Mouse (Mus musculus) lung, embryonic 16.5 days (tissue): ENCODE data around the gene Ergic1. TPM values are rescaled to one million over a fixed set of nuclear protein-coding genes. Genes with fewer than 3 reads are reported as not detected.

Source experiments
- ATAC-seq: fragments of 200-750 bp; cut with Nextera tagmentation; 2 replicates; pipeline ENCODE4 v1.8.0; 2017; ENCODE audit warnings: low read depth, mild to moderate bottlenecking, moderate library complexity
- H3K27ac ChIP-seq: fragments of 300-500 bp; sonication (generic); 2 replicates; pipeline ENCODE4 v1.5.1; 2014; ENCODE audit warnings: mild to moderate bottlenecking, control low read depth, low read length
- H3K27me3 ChIP-seq: fragments of 300-500 bp; sonication (generic); 2 replicates; pipeline ENCODE4 v1.6.1; 2014; ENCODE audit warnings: low read depth, low read length, mixed read lengths; ENCODE audit not compliant: control insufficient read depth, insufficient read depth
- H3K36me3 ChIP-seq: fragments of 300-500 bp; sonication (generic); 2 replicates; pipeline ENCODE4 v1.6.1; 2014; ENCODE audit warnings: low read length; ENCODE audit not compliant: control insufficient read depth, insufficient read depth
- H3K4me1 ChIP-seq: fragments of 300-500 bp; sonication (generic); replicated peaks from 2 replicates; pipeline ENCODE4 v1.6.1; 2014; ENCODE audit warnings: low read length, mixed read lengths; ENCODE audit not compliant: control insufficient read depth, insufficient read depth
- H3K4me2 ChIP-seq: fragments of 300-500 bp; sonication (generic); 2 replicates; pipeline ENCODE4 v1.6.1; 2014; ENCODE audit warnings: low read depth, low read length, control low read depth
- H3K4me3 ChIP-seq: fragments of 300-500 bp; sonication (generic); 2 replicates; pipeline ENCODE4 v1.5.1; 2014; ENCODE audit warnings: mild to moderate bottlenecking, low read length, control low read depth
- H3K9ac ChIP-seq: fragments of 300-500 bp; sonication (generic); 2 replicates; pipeline ENCODE4 v1.6.1; 2014; ENCODE audit warnings: low read length, control low read depth
- H3K9me3 ChIP-seq: fragments of 300-500 bp; sonication (generic); 2 replicates; pipeline ENCODE4 v1.6.1; 2016; ENCODE audit warnings: low read length; ENCODE audit not compliant: control insufficient read depth
- WGBS: fragments of 180-500 bp; shearing (Covaris S2); extraction: QIAGEN DNeasy Blood & Tissue Kit; methylation state at CpG from one replicate; pipeline ENCODE4 v1.1.7; 2014; 5-methylcytosine and 5-hydroxymethylcytosine counted together
- polyA plus RNA-seq: library from polyadenylated mRNA; unstranded; fragments of >200 nt; fragmentation: Nextera tagmentation; extraction: Ambion mirVana; gene quantifications from 2 replicates; pipeline ENCODE4 v1.2.1, GENCODE M21; 2015

Ergic1 gene
- polyA plus RNA-seq, 1 experiment from 2014 or later = 94.6 TPM

- H3K4me1 ChIP-seq = peaks cover 23% of the 10 kb centered on the region
- no peak overlapping the region for H3K4me2 ChIP-seq
- no peak for ATAC-seq
These were observed 26.7 kb downstream of the Ergic1 start for GRCm38 (mm10) chr17:26587961-26588487.

DNA sequence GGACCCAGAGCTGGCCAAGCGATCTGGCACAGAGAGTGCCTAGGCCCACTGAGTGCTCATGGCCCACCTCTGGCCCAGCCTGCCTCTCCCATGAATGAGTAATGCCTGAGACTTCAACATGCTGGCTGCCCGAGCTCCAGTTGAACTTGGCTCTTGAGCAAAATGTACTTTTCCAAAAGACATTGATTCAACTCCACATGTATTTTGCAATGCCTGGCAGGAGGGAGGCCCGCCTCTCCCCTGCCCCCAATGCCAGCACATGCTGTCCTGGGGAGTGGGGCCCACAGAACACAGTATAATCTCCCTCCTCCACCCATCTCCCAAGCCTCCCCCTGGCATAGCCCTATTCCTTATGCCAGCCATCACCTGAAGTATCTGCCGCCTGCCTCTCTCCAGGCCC is 31.2 kb downstream of the Ergic1 start:
- Histone ChIP-seq H3K4me1 (peaks cover 24% of the 10 kb centered on the region), H3K27me3 (no peaks in the 10 kb centered on the region), H3K4me2 (no peak overlapping the region), H3K36me3 (no peaks in the 10 kb centered on the region; the same call in 1 of the 2 replicates), H3K9ac (no peak overlapping the region), H3K27ac (peak overlapping the region; percentile 12; the same call in 1 of the 2 replicates), H3K4me3 (no peak overlapping the region), H3K9me3 (no peaks in the 10 kb centered on the region)
- WGBS = 75% methylated on average over 4 of the region's 4 CpGs
- ATAC-seq = peak; percentile 41

More at GRCm38 (mm10) chr17:26587961-26588487, 26.7 kb downstream of the Ergic1 start:
- H3K9ac ChIP-seq = no peak overlapping the region
- no peaks in the 10 kb centered on the region; the same call in 1 of the 2 replicates for H3K36me3 ChIP-seq
- H3K4me3 ChIP-seq = no peak overlapping the region
- no peaks in the 10 kb centered on the region for H3K27me3 ChIP-seq
- H3K27ac ChIP-seq = no peak overlapping the region; the same call in 1 of the 2 replicates
- 78% methylated on average over 12 of the region's 12 CpGs for WGBS
- H3K9me3 ChIP-seq = no peaks in the 10 kb centered on the region

DNA sequence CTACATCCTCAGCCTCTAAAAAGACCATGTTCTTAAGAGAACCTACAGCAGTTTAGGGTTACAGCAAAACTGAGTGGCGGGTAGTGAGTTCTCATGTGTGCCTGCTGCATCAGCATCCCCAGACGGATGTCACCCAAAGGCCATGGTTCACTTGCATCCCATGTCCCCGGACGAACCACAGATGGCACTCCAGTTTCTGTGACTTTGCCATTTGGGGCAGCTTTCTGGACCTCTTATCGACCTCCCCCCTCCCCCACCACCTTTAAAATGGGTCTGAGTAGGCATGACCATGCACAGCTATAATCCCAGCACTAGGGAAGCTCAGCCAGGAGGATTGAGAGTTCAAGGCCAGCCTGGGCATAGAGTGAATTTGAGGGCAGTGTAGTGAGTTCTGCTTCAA is 31.9 kb downstream of the Ergic1 start:
- no peak for ATAC-seq
- WGBS = 84% methylated on average over 5 of the region's 5 CpGs

GRCm38 (mm10) chr17:26594171-26594570 is 32.9 kb downstream of the Ergic1 start:
- Histone ChIP-seq H3K9me3 (no peaks in the 10 kb centered on the region), H3K9ac (no peak overlapping the region), H3K27ac (no peak overlapping the region), H3K4me2 (no peak overlapping the region), H3K27me3 (no peaks in the 10 kb centered on the region), H3K36me3 (no peaks in the 10 kb centered on the region; the same call in 1 of the 2 replicates), H3K4me3 (no peak overlapping the region), H3K4me1 (peaks cover 24% of the 10 kb centered on the region)
- ATAC-seq = no peak
- 76% methylated on average over 7 of the region's 7 CpGs for WGBS

More for the DNA sequence above, 31.9 kb downstream of the Ergic1 start:
- Histone ChIP-seq H3K27me3 (no peaks in the 10 kb centered on the region), H3K4me1 (peaks cover 24% of the 10 kb centered on the region), H3K9ac (no peak overlapping the region), H3K27ac (no peak overlapping the region), H3K36me3 (no peaks in the 10 kb centered on the region; the same call in 1 of the 2 replicates), H3K4me3 (no peak overlapping the region), H3K4me2 (no peak overlapping the region), H3K9me3 (no peaks in the 10 kb centered on the region)

- WGBS = 69% methylated on average over 7 of the region's 7 CpGs
- H3K9ac ChIP-seq = no peak overlapping the region
- no peak overlapping the region for H3K4me3 ChIP-seq
- no peaks in the 10 kb centered on the region; the same call in 1 of the 2 replicates for H3K36me3 ChIP-seq
- peak overlapping the region; percentile 73 for H3K27ac ChIP-seq
- H3K4me2 ChIP-seq = no peak overlapping the region
- H3K9me3 ChIP-seq = no peaks in the 10 kb centered on the region
- peaks cover 24% of the 10 kb centered on the region for H3K4me1 ChIP-seq
- ATAC-seq = no peak
- no peaks in the 10 kb centered on the region for H3K27me3 ChIP-seq
These were observed 33.7 kb downstream of the Ergic1 start for GRCm38 (mm10) chr17:26594958-26595357.

GRCm38 (mm10) chr17:26595448-26596167 is 34.3 kb downstream of the Ergic1 start:
- Histone ChIP-seq H3K27ac (peak overlapping the region; percentile 73), H3K4me1 (peaks cover 24% of the 10 kb centered on the region), H3K9me3 (no peaks in the 10 kb centered on the region), H3K4me3 (no peak overlapping the region), H3K36me3 (no peaks in the 10 kb centered on the region; the same call in 1 of the 2 replicates), H3K27me3 (no peaks in the 10 kb centered on the region), H3K9ac (no peak overlapping the region), H3K4me2 (no peak overlapping the region)
- 46% methylated on average over 7 of the region's 7 CpGs for WGBS
- ATAC-seq = peak; percentile 53

DNA sequence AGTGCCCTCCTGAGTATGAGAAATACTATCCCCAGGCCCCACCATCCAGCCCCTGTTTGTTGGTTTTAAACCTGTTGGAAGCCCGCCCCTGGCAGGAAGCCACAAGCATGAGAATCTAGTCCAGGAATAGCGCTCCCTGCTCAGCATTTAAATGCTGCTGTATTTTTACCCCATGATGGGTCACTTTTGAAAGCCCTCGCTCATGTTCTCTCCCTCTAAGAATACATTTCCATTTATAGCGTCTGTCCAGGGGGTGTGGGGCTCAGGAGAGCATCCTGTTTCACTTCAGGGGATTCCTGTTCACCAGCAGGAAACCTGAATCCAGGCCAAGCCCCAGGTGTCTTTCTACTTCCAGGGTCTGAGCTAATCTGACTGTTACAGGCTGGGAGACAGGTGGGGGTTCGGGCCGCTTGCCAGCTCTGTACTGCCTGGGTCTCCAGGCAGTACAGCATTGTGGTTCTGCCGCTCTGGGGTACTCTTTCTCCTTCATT is 34.9 kb downstream of the Ergic1 start:
- Histone ChIP-seq H3K27me3 (no peaks in the 10 kb centered on the region), H3K36me3 (no peaks in the 10 kb centered on the region; the same call in 1 of the 2 replicates), H3K4me3 (no peak overlapping the region), H3K4me2 (no peak overlapping the region), H3K9ac (no peak overlapping the region), H3K9me3 (no peaks in the 10 kb centered on the region), H3K27ac (peak overlapping the region; percentile 73), H3K4me1 (peaks cover 30% of the 10 kb centered on the region)
- 53% methylated on average over 7 of the region's 7 CpGs for WGBS
- ATAC-seq = peak; percentile 15

GRCm38 (mm10) chr17:26596856-26597481 is 35.7 kb downstream of the Ergic1 start:
- Histone ChIP-seq H3K4me2 (no peak overlapping the region), H3K27me3 (no peaks in the 10 kb centered on the region), H3K9me3 (no peaks in the 10 kb centered on the region), H3K9ac (no peak overlapping the region), H3K4me3 (no peak overlapping the region), H3K4me1 (peaks cover 38% of the 10 kb centered on the region), H3K27ac (peak overlapping the region; percentile 73), H3K36me3 (no peaks in the 10 kb centered on the region; the same call in 1 of the 2 replicates)
- ATAC-seq = no peak
- whole genome bisulfite sequencing = 74% methylated on average over 6 of the region's 6 CpGs

GRCm38 (mm10) chr17:26598845-26599244 is 37.6 kb downstream of the Ergic1 start:
- Histone ChIP-seq H3K27me3 (no peaks in the 10 kb centered on the region), H3K36me3 (no peaks in the 10 kb centered on the region), H3K9ac (no peak overlapping the region), H3K4me1 (peaks cover 46% of the 10 kb centered on the region), H3K4me2 (no peak overlapping the region), H3K4me3 (no peak overlapping the region), H3K9me3 (no peaks in the 10 kb centered on the region), H3K27ac (no peak overlapping the region)
- no peak for ATAC-seq
- WGBS = 89% methylated on average over 5 of the region's 5 CpGs
